Mouse (Mus musculus) spleen, adult 2 months (tissue): ENCODE data around the gene Zfr2. TPM values are rescaled to one million over a fixed set of nuclear protein-coding genes. Genes with fewer than 3 reads are reported as not detected.

Experiments used
- DNase-seq, 2 experiments: peaks; one replicate each; pipeline versions ENCODE4 v3.0.0 to v3.0.0-alpha.2; 2012 to 2021; ENCODE audit warnings: low spot score in 2 of 2, low read depth in 1 of 2
- H3K27ac ChIP-seq: fragments of 200-500 bp; 2 replicates; pipeline ENCODE4 v1.5.1; 2012; ENCODE audit warnings: low read length, inconsistent platforms; ENCODE audit not compliant: insufficient read depth
- H3K27me3 ChIP-seq: fragments of 200-500 bp; 2 replicates; pipeline ENCODE4 v1.6.1; 2012; ENCODE audit warnings: mild to moderate bottlenecking, moderate library complexity, low read length, inconsistent platforms; ENCODE audit not compliant: control insufficient read depth, insufficient read depth
- H3K36me3 ChIP-seq: fragments of 200-500 bp; 2 replicates; pipeline ENCODE4 v1.6.1; 2012; ENCODE audit warnings: mild to moderate bottlenecking, low read length, inconsistent platforms; ENCODE audit not compliant: control insufficient read depth, insufficient read depth
- H3K4me1 ChIP-seq: fragments of 200-500 bp; 2 replicates; pipeline ENCODE4 v1.6.1; 2011; ENCODE audit warnings: inconsistent platforms; ENCODE audit not compliant: control insufficient read depth, insufficient read depth, insufficient read length
- H3K4me3 ChIP-seq: fragments of 200-500 bp; 2 replicates; pipeline ENCODE4 v1.5.1; 2011; ENCODE audit warnings: mild to moderate bottlenecking, inconsistent platforms; ENCODE audit not compliant: insufficient read depth, insufficient read length; ENCODE audit errors: extremely low read depth
- CTCF ChIP-seq: fragments of 200-500 bp; IDR thresholded peaks from 2 replicates; pipeline ENCODE4 v1.5.1; 2011; ENCODE audit warnings: mild to moderate bottlenecking, inconsistent platforms; ENCODE audit not compliant: insufficient read depth, insufficient read length, insufficient replicate concordance; ENCODE audit errors: extremely low read depth
- POLR2A ChIP-seq: fragments of 200-500 bp; IDR thresholded peaks from 2 replicates; pipeline ENCODE4 v1.6.1; 2011; ENCODE audit warnings: low read depth, low read length, inconsistent platforms
- WGBS: fragments of 180-500 bp; shearing (Covaris S2); methylation state at CpG from one replicate; pipeline ENCODE4 v1.1.7; 2018; 5-methylcytosine and 5-hydroxymethylcytosine counted together
- polyA plus RNA-seq: library from polyadenylated mRNA; depleted of rRNA; stranded (reverse); fragments of >200 nt; gene quantifications from 2 replicates; pipeline ENCODE4 v1.2.3, GENCODE M21; 2012

Zfr2 gene
- polyA plus RNA-seq, 1 experiment, result 5.5 TPM

- H3K27me3 ChIP-seq, result peaks cover 6% of the 10 kb centered on the region; the same call in 1 of the 2 replicates
- no peak overlapping the region for H3K27ac ChIP-seq
- no peak overlapping the region for H3K4me3 ChIP-seq
- no peak for DNase-seq
- H3K36me3 ChIP-seq, result no peaks in the 10 kb centered on the region
- TF ChIP-seq POLR2A (no peak), CTCF (no peak)
- H3K4me1 ChIP-seq, result peaks cover 7% of the 10 kb centered on the region
- 89% methylated on average over 12 of the region's 12 CpGs for WGBS
Observed at GRCm38 (mm10) chr10:81236471-81237268, 3.7 kb downstream of the Zfr2 start.

- WGBS, result 80% methylated on average over 2 of the region's 2 CpGs
- H3K36me3 ChIP-seq, result no peaks in the 10 kb centered on the region
- DNase-seq, result no peak
- no peak overlapping the region for H3K4me3 ChIP-seq
- no peaks in the 10 kb centered on the region for H3K4me1 ChIP-seq
- TF ChIP-seq POLR2A, result no peak
- TF ChIP-seq CTCF, result no peak
- peaks cover 6% of the 10 kb centered on the region; the same call in 1 of the 2 replicates for H3K27me3 ChIP-seq
- H3K27ac ChIP-seq, result no peak overlapping the region
Observed at GRCm38 (mm10) chr10:81238618-81239017, 5.7 kb downstream of the Zfr2 start.

GRCm38 (mm10) chr10:81240876-81241275, 7.9 kb downstream of the Zfr2 start:
- H3K4me1 ChIP-seq, result peaks cover 3% of the 10 kb centered on the region; the same call in 1 of the 2 replicates
- 24% methylated on average over 13 of the region's 13 CpGs for WGBS
- DNase-seq, result peak; percentile 33 to 41
- H3K4me3 ChIP-seq, result no peak overlapping the region
- TF ChIP-seq POLR2A (no peak), CTCF (peak; percentile 48; the same call in 1 of the 2 replicates)
- H3K27me3 ChIP-seq, result peaks cover 6% of the 10 kb centered on the region; the same call in 1 of the 2 replicates
- no peaks in the 10 kb centered on the region for H3K36me3 ChIP-seq
- no peak overlapping the region for H3K27ac ChIP-seq

GRCm38 (mm10) chr10:81242021-81242420, 9.1 kb downstream of the Zfr2 start:
- no peak for DNase-seq
- H3K4me1 ChIP-seq, result peaks cover 3% of the 10 kb centered on the region; the same call in 1 of the 2 replicates
- H3K27me3 ChIP-seq, result peaks cover 6% of the 10 kb centered on the region; the same call in 1 of the 2 replicates
- WGBS, result 88% methylated on average over 16 of the region's 16 CpGs
- no peak overlapping the region for H3K4me3 ChIP-seq
- H3K27ac ChIP-seq, result no peak overlapping the region
- TF ChIP-seq CTCF (no peak), POLR2A (no peak)
- H3K36me3 ChIP-seq, result no peaks in the 10 kb centered on the region

- H3K27ac ChIP-seq, result no peak overlapping the region
- TF ChIP-seq CTCF (no peak), POLR2A (no peak)
- peaks cover 3% of the 10 kb centered on the region; the same call in 1 of the 2 replicates for H3K4me1 ChIP-seq
- no peak overlapping the region for H3K4me3 ChIP-seq
- H3K36me3 ChIP-seq, result no peaks in the 10 kb centered on the region
- no peak for DNase-seq
- 91% methylated on average over 4 of the region's 4 CpGs for WGBS
- peaks cover 6% of the 10 kb centered on the region; the same call in 1 of the 2 replicates for H3K27me3 ChIP-seq
Observed at GRCm38 (mm10) chr10:81244146-81244545, 11.2 kb downstream of the Zfr2 start.

- H3K4me3 ChIP-seq, result no peak overlapping the region
- H3K27me3 ChIP-seq, result peaks cover 6% of the 10 kb centered on the region; the same call in 1 of the 2 replicates
- no peak overlapping the region for H3K27ac ChIP-seq
- H3K36me3 ChIP-seq, result no peaks in the 10 kb centered on the region
- peak; percentile 95 for TF ChIP-seq CTCF
- no peak for TF ChIP-seq POLR2A
- peak; percentile 49 to 79 for DNase-seq
- H3K4me1 ChIP-seq, result peaks cover 3% of the 10 kb centered on the region; the same call in 1 of the 2 replicates
- 6% methylated on average over 17 of the region's 17 CpGs for WGBS
Observed at GRCm38 (mm10) chr10:81244595-81244994, 11.6 kb downstream of the Zfr2 start.
